Mouse (Mus musculus): Measurements from ENCODE around the gene Znfx1.

GRCm38 (mm10) chr2:167001486-167001885 lies 61.3 kb downstream of the Znfx1 start:
- TF ChIP-seq CTCF (IDR thresholded peaks at IDR 0.05; ENCODE audit: low read depth, low read length) (no peak), POLR2A (IDR thresholded peaks at IDR 0.05; ENCODE audit: insufficient read depth, low read length) (no peak)

All from ES-Bruce4 (cell line).